Mouse (Mus musculus) MEL (cell line): ENCODE data around the gene Ccno. TPM values are rescaled to one million over a fixed set of nuclear protein-coding genes. Genes with fewer than 3 reads are reported as not detected.
"Not testable (repeated sequence)": the region's sequence is repeated elsewhere in the genome, so short reads cannot be mapped to it uniquely, and the experiment has no call there.

ENCODE experiments used
- DNase-seq: peaks from one replicate; pipeline ENCODE4 v3.0.0; 2011; ENCODE audit warnings: low read depth, low spot score
- H3K27ac ChIP-seq: 2 replicates; pipeline ENCODE4 v1.5.1; 2012; ENCODE audit warnings: low read depth, mild to moderate bottlenecking, control low read depth, low read length, moderate library complexity; ENCODE audit not compliant: control insufficient read depth
- H3K27me3 ChIP-seq, 2 experiments: fragments of 150-350 bp in 1 of 2; sonication (generic) in 1 of 2; 2 replicates each; pipeline ENCODE4 v1.6.1; 2012; ENCODE audit warnings: low read length in 2 of 2, mild to moderate bottlenecking in 2 of 2, improper control_type of control experiment in 1 of 2, moderate library complexity in 1 of 2; ENCODE audit not compliant: insufficient read depth in 2 of 2, control insufficient read depth in 1 of 2
- H3K36me3 ChIP-seq, 2 experiments: 2 replicates each; pipeline ENCODE4 v1.6.1; 2012 to 2014; ENCODE audit warnings: low read length in 2 of 2, improper control_type of control experiment in 1 of 2, inconsistent platforms in 1 of 2, mild to moderate bottlenecking in 1 of 2; ENCODE audit not compliant: insufficient read depth in 2 of 2, control insufficient read depth in 1 of 2
- H3K4me1 ChIP-seq, 2 experiments: fragments of 150-350 bp in 1 of 2; sonication (generic) in 1 of 2; 2 replicates each; pipeline ENCODE4 v1.6.1; 2012; ENCODE audit warnings: low read length in 2 of 2, improper control_type of control experiment in 1 of 2, mild to moderate bottlenecking in 1 of 2; ENCODE audit not compliant: insufficient read depth in 2 of 2, control insufficient read depth in 1 of 2
- H3K4me3 ChIP-seq, 2 experiments: fragments of 150-350 bp in 1 of 2; sonication (generic) in 1 of 2; 2 replicates each; pipeline ENCODE4 v1.5.1; 2012; ENCODE audit warnings: low read depth in 2 of 2, low read length in 2 of 2, mild to moderate bottlenecking in 2 of 2, moderate library complexity in 2 of 2, control low read depth in 1 of 2, improper control_type of control experiment in 1 of 2; ENCODE audit not compliant: control insufficient read depth in 1 of 2, insufficient read depth in 1 of 2
- H3K79me2 ChIP-seq: 2 replicates; pipeline ENCODE4 v1.6.1; 2012; ENCODE audit warnings: mild to moderate bottlenecking, low read length, moderate library complexity; ENCODE audit not compliant: control insufficient read depth, poor library complexity, insufficient read depth
- H3K9ac ChIP-seq: 2 replicates; pipeline ENCODE4 v1.6.1; 2012; ENCODE audit warnings: low read depth, mild to moderate bottlenecking, control low read depth, low read length, moderate library complexity; ENCODE audit not compliant: control insufficient read depth, poor library complexity, severe bottlenecking
- H3K9me3 ChIP-seq: fragments of 150-350 bp; sonication (generic); replicated peaks from 2 replicates; pipeline ENCODE4 v1.6.1; 2012; ENCODE audit warnings: mild to moderate bottlenecking, low read length, improper control_type of control experiment, moderate library complexity; ENCODE audit not compliant: insufficient read depth
- BHLHE40 ChIP-seq: IDR thresholded peaks from 2 replicates; pipeline ENCODE4 v1.6.1; 2012; ENCODE audit warnings: low read depth, mild to moderate bottlenecking, inconsistent platforms, low read length, improper control_type of control experiment, borderline replicate concordance
- ETS1 ChIP-seq: IDR thresholded peaks from 2 replicates; pipeline ENCODE4 v1.6.1; 2012; ENCODE audit warnings: low read depth, mild to moderate bottlenecking, inconsistent platforms, low read length, improper control_type of control experiment, moderate library complexity
- GATA1 ChIP-seq: IDR thresholded peaks from 2 replicates; pipeline ENCODE4 v1.6.1; 2011; ENCODE audit warnings: low read depth, low read length, improper control_type of control experiment
- HCFC1 ChIP-seq: IDR thresholded peaks from 2 replicates; pipeline ENCODE4 v1.6.1; 2012; ENCODE audit warnings: low read depth, mild to moderate bottlenecking, inconsistent platforms, low read length, improper control_type of control experiment, moderate library complexity
- JUND ChIP-seq: IDR thresholded peaks from 2 replicates; pipeline ENCODE4 v1.6.1; 2011; ENCODE audit warnings: low read depth, mild to moderate bottlenecking, improper control_type of control experiment, low read length
- KAT2A ChIP-seq: conservative IDR thresholded peaks from 2 replicates; pipeline ENCODE4 v1.6.1; 2012; ENCODE audit warnings: low read depth, low read length, improper control_type of control experiment, inconsistent platforms
- MAFK ChIP-seq: IDR thresholded peaks from 2 replicates; pipeline ENCODE4 v1.6.1; 2011; ENCODE audit warnings: low read depth, mild to moderate bottlenecking, low read length, improper control_type of control experiment, borderline replicate concordance
- MAZ ChIP-seq: IDR thresholded peaks from 2 replicates; pipeline ENCODE4 v1.6.1; 2012; ENCODE audit warnings: low read depth, mild to moderate bottlenecking, inconsistent platforms, low read length, improper control_type of control experiment
- MEF2A ChIP-seq: IDR thresholded peaks from 2 replicates; pipeline ENCODE4 v1.6.1; 2014; ENCODE audit warnings: low read depth, mild to moderate bottlenecking, inconsistent platforms, low read length, improper control_type of control experiment; ENCODE audit not compliant: poor library complexity, insufficient replicate concordance, severe bottlenecking; ENCODE audit errors: extremely low read depth
- MYB ChIP-seq: IDR thresholded peaks from 2 replicates; pipeline ENCODE4 v1.6.1; 2011; ENCODE audit warnings: mild to moderate bottlenecking, low read depth, low read length, improper control_type of control experiment
- MYC ChIP-seq: IDR thresholded peaks from 2 replicates; pipeline ENCODE4 v1.6.1; 2011; ENCODE audit warnings: low read depth, mild to moderate bottlenecking, low read length, improper control_type of control experiment, moderate library complexity
- NRF1 ChIP-seq: IDR thresholded peaks from 2 replicates; pipeline ENCODE4 v1.6.1; 2014; ENCODE audit warnings: low read depth, mild to moderate bottlenecking, inconsistent platforms, low read length, improper control_type of control experiment, moderate library complexity; ENCODE audit not compliant: poor library complexity, insufficient read depth, severe bottlenecking
- POLR2A ChIP-seq, 2 experiments: IDR thresholded peaks; 2 replicates each; pipeline ENCODE4 v1.6.1; 2011 to 2012; ENCODE audit warnings: low read length in 2 of 2, mild to moderate bottlenecking in 2 of 2, control low read depth in 1 of 2, improper control_type of control experiment in 1 of 2, low read depth in 1 of 2, moderate library complexity in 1 of 2; ENCODE audit not compliant: control insufficient read depth in 1 of 2, insufficient read depth in 1 of 2, poor library complexity in 1 of 2
- POLR2AphosphoS2 ChIP-seq: IDR thresholded peaks from 2 replicates; pipeline ENCODE4 v1.6.1; 2011; ENCODE audit warnings: low read length, improper control_type of control experiment
- POLR2AphosphoS5 ChIP-seq: IDR thresholded peaks from 2 replicates; pipeline ENCODE4 v1.6.1; 2012; ENCODE audit warnings: low read depth, borderline replicate concordance, mild to moderate bottlenecking, inconsistent platforms, low read length, moderate library complexity, mixed read lengths
- RAD21 ChIP-seq: IDR thresholded peaks from 2 replicates; pipeline ENCODE4 v1.6.1; 2011; ENCODE audit warnings: mild to moderate bottlenecking, low read depth, low read length, improper control_type of control experiment
- RCOR1 ChIP-seq: IDR thresholded peaks from 2 replicates; pipeline ENCODE4 v1.6.1; 2012; ENCODE audit warnings: low read depth, mild to moderate bottlenecking, inconsistent platforms, low read length, improper control_type of control experiment
- SIN3A ChIP-seq: IDR thresholded peaks from 2 replicates; pipeline ENCODE4 v1.6.1; 2012; ENCODE audit warnings: low read length, improper control_type of control experiment, inconsistent platforms
- TCF12 ChIP-seq: IDR thresholded peaks from 2 replicates; pipeline ENCODE4 v1.6.1; 2014; ENCODE audit warnings: low read depth, mild to moderate bottlenecking, inconsistent platforms, low read length, improper control_type of control experiment, moderate library complexity
- UBTF ChIP-seq: IDR thresholded peaks from 2 replicates; pipeline ENCODE4 v1.6.1; 2012; ENCODE audit warnings: low read depth, mild to moderate bottlenecking, inconsistent platforms, low read length, improper control_type of control experiment, moderate library complexity, borderline replicate concordance; ENCODE audit not compliant: insufficient read depth
- USF1 ChIP-seq: IDR thresholded peaks from 2 replicates; pipeline ENCODE4 v1.6.1; 2014; ENCODE audit warnings: low read depth, mild to moderate bottlenecking, inconsistent platforms, low read length, improper control_type of control experiment, moderate library complexity
- polyA plus RNA-seq, 2 experiments: library from polyadenylated mRNA; stranded (reverse) in 1 of 2; unstranded in 1 of 2; fragments of >175 nt in 1 of 2; fragments of >200 nt in 1 of 2; gene quantifications; 2 replicates each; pipeline versions ENCODE4 v1.2.1 to v1.2.4; 2012; ENCODE audit warnings: low replicate concordance in 2 of 2, low read depth in 1 of 2; ENCODE audit not compliant: insufficient read length in 2 of 2, insufficient read depth in 1 of 2, missing spikeins in 1 of 2
- total RNA-seq: library from RNA; depleted of rRNA; stranded (reverse); fragments of 300-350 nt; gene quantifications from 2 replicates; pipeline ENCODE4 v1.2.3, GENCODE M21; 2012

Gene Ccno
- total and polyA plus RNA-seq, 3 experiments, result 0.27 to 0.50 TPM; not detected in 1

GRCm38 (mm10) chr13:113013174-113013953 is 25.8 kb downstream of the Ccno start:
- H3K9me3 ChIP-seq, H3K4me1 ChIP-seq, H3K27me3 ChIP-seq, H3K27ac ChIP-seq, H3K36me3 ChIP-seq, H3K79me2 ChIP-seq: not testable (repeated sequence)
- Histone ChIP-seq H3K9ac (peak overlapping the region; percentile 63), H3K4me3 (peak overlapping the region; percentile 88 to 98)
- peak; percentile 60 for DNase-seq
- TF ChIP-seq ETS1, result 0 out of 2 replicates have a peak, but pooled peaks have one; percentile 30
- peak; percentile 14; the same call in 1 of the 2 replicates for TF ChIP-seq USF1
- peak; percentile 53; the same call in 1 of the 2 replicates for TF ChIP-seq SIN3A
- TF ChIP-seq RCOR1, result 0 out of 2 replicates have a peak, but pooled peaks have one; percentile 32
- 0 out of 2 replicates have a peak, but pooled peaks have one; percentile 47 for TF ChIP-seq MEF2A
- 0 out of 2 replicates have a peak, but pooled peaks have one; percentile 21 for TF ChIP-seq BHLHE40
- TF ChIP-seq HCFC1, result 0 out of 2 replicates have a peak, but pooled peaks have one; percentile 12
- TF ChIP-seq, all 39 proteins: peak for 7; not testable (repeated sequence) for 32

- Histone ChIP-seq H3K9ac (no peak overlapping the region), H3K36me3 (no peaks in the 10 kb centered on the region), H3K27ac (no peak overlapping the region), H3K79me2 (no peaks in the 10 kb centered on the region), H3K9me3 (no peaks in the 10 kb centered on the region), H3K4me1 (no peaks in the 10 kb centered on the region), H3K27me3 (peaks cover 4 to 5% of the 10 kb centered on the region in 2 experiments; a peak in 2 of 4 replicates), H3K4me3 (no peak overlapping the region)
- TF ChIP-seq TCF12, result no peak
- no peak for TF ChIP-seq MAFK
- TF ChIP-seq POLR2AphosphoS2, result no peak
- TF ChIP-seq USF1, result no peak
- TF ChIP-seq NRF1, result no peak
- TF ChIP-seq HCFC1, result no peak
- TF ChIP-seq RAD21, result no peak
- TF ChIP-seq MAZ, result no peak
- no peak for TF ChIP-seq MYC
- no peak for TF ChIP-seq POLR2A (IDR thresholded peaks at IDR 0.05; ENCODE audit: control insufficient read depth in 1 of 2, insufficient read depth in 1 of 2, low read depth in 1 of 2, low read length in 2 of 2, poor library complexity in 1 of 2)
- no peak for TF ChIP-seq KAT2A
- no peak for TF ChIP-seq MYB
- no peak for TF ChIP-seq GATA1
- TF ChIP-seq POLR2AphosphoS5, result no peak
- no peak for TF ChIP-seq UBTF
- no peak for TF ChIP-seq JUND
- no peak for DNase-seq
These were observed 33.9 kb downstream of the Ccno start for GRCm38 (mm10) chr13:113021521-113021920.
